Mouse (Mus musculus): ENCODE measurements around the gene Iqsec1.

DNA sequence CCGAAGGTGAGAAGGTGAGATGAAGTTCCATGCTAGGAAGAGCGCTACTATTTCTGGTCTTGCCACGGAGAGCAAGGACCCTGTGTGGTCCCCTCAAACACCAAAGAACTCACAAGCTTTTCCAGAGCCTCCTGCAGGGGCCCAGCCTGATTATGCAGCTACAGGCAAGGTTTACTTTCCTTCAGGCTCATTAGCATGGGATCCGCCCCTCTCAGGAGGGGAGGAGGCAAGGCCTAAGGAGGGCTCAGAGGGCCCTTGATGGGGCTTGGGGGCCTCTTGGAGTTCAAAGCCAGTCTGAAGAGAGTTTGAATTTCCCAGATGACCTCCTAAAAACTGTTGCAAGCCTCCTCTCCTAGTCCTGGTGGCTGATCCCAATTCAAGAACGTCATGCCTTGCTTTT is 179.9 kb downstream of the Iqsec1 start:
- TF ChIP-seq CTCF (IDR thresholded peaks at IDR 0.05; ENCODE audit: low read depth) (no peak), EP300 (optimal IDR thresholded peaks at IDR 0.05) (no peak)

Measured in stomach, postnatal 0 days (tissue).